Mouse (Mus musculus): ENCODE results near the gene Golt1b.
A peak's percentile ranks its signal among the peaks of the same experiment; 100 is the strongest.

Gene Golt1b

GRCm38 (mm10) chr6:142384521-142384920, 2.5 kb upstream of the Golt1b start:
- DNase-seq (ENCODE audit: low spot score in 2 of 2): no peak

GRCm38 (mm10) chr6:142386285-142387010, 573 bp upstream of the Golt1b start:
- DNase-seq (ENCODE audit: low spot score in 2 of 2): no peak

GRCm38 (mm10) chr6:142387755-142388271, 792 bp downstream of the Golt1b start:
- DNase-seq (ENCODE audit: low spot score in 2 of 2): no peak

DNA sequence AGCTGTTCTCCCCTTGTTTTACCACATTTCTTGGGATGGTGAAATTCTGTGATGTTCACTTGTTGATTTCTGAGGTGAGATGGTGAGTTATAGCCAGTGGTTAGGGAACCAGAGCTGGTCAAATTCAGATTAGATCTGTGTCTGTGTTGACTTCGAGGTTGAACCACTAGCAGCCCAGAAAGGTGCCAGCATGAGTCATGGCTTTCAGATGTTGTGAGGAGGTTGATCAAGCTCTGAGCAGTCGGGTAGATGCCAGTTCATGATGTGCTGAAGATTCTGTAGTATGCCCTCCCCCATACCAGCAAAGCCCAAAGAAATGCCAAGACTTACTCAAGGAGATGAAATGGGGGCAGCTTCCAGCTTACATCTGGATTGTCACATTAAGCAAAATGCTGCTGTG, 2.1 kb downstream of the Golt1b start:
- DNase-seq (ENCODE audit: low spot score in 2 of 2): no peak

DNA sequence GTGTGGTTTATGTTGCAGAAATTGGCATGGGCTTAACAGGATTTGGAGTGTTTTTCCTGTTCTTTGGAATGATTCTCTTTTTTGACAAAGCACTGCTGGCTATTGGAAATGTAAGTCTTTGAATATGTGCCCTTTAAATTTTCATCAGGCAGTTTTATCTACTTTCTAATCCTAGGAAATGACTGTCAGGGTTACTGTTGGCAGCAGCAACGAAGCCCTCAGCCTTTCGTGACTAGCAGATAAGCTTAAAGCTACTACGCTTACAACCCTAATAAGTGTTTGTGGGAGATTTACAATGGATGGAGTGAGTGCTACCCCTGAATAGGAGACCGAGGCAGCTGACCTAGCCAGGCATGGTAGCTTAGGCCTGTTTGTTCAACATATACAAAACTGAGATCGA, 5.3 kb downstream of the Golt1b start:
- DNase-seq (ENCODE audit: low spot score in 2 of 2): no peak

- peak in 1 of 2 experiments; percentile 22 for DNase-seq (ENCODE audit: low spot score in 2 of 2)
Measured at GRCm38 (mm10) chr6:142394669-142395068, 7.6 kb downstream of the Golt1b start.

DNA sequence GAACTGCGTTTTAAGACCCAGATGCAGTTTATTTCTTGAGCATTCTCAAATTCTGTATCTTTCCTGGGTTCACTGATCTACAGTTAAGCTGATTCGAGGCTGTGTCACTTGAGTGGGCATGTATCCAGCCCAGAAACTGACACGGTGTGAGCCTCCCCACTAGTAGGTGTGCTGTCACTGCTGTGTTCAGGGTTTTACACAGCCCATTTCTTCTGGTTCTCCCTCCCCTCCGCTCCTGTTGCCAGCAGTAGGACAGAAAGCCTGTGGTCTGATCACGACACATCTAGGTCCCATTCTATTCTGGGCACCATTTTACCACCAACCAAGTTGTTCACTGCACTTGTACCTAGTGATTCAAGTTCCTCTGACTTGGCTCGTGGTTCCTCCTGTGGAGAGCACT, 8.7 kb downstream of the Golt1b start:
- DNase-seq (ENCODE audit: low spot score in 2 of 2): no peak

- no peak for DNase-seq (ENCODE audit: low spot score in 2 of 2)
Measured at GRCm38 (mm10) chr6:142411140-142411539, 24.1 kb downstream of the Golt1b start.

- no peak for DNase-seq (ENCODE audit: low spot score in 2 of 2)
Measured at GRCm38 (mm10) chr6:142412906-142413491, 26.0 kb downstream of the Golt1b start, which contains the start of gene Spx. Gene Spx, plus strand, starts transcription at chr6:142413441.

DNA sequence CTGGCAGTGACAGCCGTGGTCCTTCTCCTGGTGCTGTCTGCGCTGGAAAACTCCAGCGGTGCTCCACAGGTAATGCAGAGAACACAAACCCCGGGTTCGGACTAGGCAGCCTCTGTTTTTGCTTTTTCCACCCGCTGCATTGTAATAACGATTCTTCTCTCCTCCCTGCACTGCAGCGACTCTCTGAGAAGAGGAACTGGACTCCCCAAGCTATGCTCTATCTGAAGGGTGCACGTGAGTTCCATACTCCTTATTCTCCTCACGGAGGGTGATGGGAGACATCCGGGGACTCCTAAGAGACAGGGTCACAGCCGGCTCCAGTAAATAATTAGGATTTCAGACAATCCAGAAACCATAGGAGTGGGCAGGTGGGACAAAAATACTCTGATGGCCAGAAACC, 26.8 kb downstream of the Golt1b start:
- DNase-seq (ENCODE audit: low spot score in 2 of 2): no peak

GRCm38 (mm10) chr6:142414597-142414996, 27.6 kb downstream of the Golt1b start:
- DNase-seq (ENCODE audit: low spot score in 2 of 2): no peak

DNA sequence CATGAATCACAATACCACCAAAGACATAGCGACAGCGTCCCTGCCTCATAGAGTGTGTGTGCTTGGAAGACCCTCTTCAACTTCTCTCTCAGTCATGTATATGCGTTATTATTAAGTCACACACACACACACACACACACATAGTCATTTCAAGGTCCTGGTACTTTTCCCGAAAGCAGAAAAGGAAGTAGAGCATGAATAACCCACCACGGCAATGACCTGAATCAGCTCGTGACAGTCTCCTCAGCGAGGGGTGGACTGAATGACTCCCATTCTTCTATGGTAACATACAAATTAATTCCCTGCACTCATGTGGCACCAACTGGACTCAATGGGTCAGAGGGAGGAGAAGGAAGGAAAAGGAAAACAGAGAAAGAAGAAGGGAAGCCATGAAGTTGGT, 38.0 kb downstream of the Golt1b start:
- no peak for DNase-seq (ENCODE audit: low spot score in 2 of 2)

- no peak for DNase-seq (ENCODE audit: low spot score in 2 of 2)
Measured at GRCm38 (mm10) chr6:142429072-142429471, 42.1 kb downstream of the Golt1b start.

DNA sequence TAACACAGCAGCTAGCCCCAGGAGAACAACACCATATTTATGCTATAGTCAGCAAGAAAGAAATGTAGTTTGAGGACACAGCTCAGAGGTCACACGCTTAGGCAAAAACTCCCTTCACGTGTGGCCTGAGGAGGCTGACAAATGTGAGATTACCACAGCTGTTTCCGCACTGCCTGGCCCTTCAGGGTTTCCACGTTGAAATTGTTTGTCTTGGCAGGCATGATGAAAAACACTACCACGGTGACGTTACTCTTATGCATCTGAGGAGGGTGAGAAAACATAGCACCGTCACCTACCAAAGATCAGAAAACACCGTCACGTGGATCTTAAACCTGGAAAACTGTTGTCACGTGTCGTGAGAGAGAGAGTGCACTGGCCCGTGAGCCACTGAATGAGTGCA, 64.4 kb downstream of the Golt1b start:
- no peak for DNase-seq (ENCODE audit: low spot score in 2 of 2)

DNA sequence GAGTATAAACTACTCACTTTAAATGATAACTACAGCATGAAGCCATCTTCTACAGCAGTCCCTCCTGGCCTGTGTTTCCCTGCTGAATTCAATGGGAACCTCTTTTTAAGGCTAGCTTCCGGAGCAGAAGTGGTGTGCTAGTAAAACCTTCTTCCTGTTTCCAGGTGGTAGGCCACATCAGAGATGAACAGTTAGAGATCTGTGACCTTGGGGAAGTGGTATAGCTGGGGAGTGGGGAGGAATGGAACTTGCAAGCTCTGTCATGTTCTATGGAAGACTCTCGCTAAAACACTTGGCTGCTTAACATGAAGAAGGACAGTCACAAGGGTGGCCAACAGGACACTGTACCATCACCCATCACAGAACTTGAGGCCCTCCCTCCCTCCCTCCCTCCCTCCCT, 66.3 kb downstream of the Golt1b start:
- no peak for DNase-seq (ENCODE audit: low spot score in 2 of 2)

Measured in left cerebral cortex, adult 9 months (tissue).